Mouse (Mus musculus): ENCODE measurements around the gene Xpo4. TPM values are rescaled to one million over a fixed set of nuclear protein-coding genes. Genes with fewer than 3 reads are reported as not detected.
"Not testable (repeated sequence)": the region's sequence is repeated elsewhere in the genome, so short reads cannot be mapped to it uniquely, and the experiment has no call there.

The Xpo4 gene
- polyA plus RNA-seq, 1 experiment from 2014 or later: 10.5 TPM

DNA sequence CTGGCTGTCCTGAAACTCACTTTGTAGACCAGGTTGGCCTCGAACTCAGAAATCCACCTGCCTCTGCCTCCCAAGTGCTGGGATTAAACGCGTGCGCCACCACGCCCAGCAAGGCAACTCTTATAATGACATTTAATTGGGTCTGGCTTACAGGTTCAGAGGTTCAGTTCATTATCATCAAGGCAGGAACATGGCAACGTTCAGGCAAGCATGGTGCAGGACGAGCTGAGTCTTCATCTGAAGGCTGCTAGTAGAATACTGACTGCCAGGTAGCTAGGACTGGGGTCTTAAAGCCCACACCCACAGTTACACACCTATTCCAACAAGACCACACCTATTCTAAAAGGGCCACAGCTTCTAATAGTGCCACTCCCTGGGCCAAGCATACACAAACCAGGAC, 22.8 kb upstream of the Xpo4 start:
- not testable (repeated sequence) for H3K27ac ChIP-seq (ENCODE audit: low read length); H3K27me3 ChIP-seq (ENCODE audit: control insufficient read depth, insufficient read depth, low read depth, low read length); H3K9ac ChIP-seq (ENCODE audit: low read depth, low read length); H3K9me3 ChIP-seq (replicated peaks; ENCODE audit: control insufficient read depth, low read length, poor library complexity, severe bottlenecking); H3K4me1 ChIP-seq (ENCODE audit: control insufficient read depth, insufficient read depth, low read length); H3K4me2 ChIP-seq (ENCODE audit: low read length); H3K36me3 ChIP-seq (ENCODE audit: control insufficient read depth, insufficient read depth, low read length); ATAC-seq; H3K4me3 ChIP-seq (ENCODE audit: low read depth, low read length)
- WGBS: 93% methylated on average over 7 of the region's 7 CpGs

DNA sequence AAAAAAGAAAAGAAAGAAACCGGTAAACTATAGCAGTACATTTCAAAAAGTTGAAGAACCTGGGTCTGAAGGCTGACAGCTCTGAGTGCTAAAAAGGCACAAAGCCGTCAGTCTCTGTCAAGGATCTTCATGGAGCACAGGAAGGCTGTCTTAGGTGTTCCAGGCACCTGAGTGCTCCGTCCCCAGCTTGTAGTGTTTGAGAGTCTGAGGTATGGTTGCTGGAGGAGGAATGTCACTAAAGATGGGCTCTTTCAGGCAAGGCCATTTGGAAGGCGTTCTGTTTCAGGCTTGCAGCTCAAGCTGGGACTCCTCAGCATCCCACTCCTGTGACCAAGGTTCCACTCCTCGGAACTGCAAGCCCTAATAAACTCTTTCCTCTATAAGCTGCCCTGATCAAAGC, 22.2 kb upstream of the Xpo4 start:
- WGBS: 90% methylated on average over 5 of the region's 5 CpGs
- Histone ChIP-seq H3K4me2 (ENCODE audit: low read length) (no peak overlapping the region), H3K4me1 (ENCODE audit: control insufficient read depth, insufficient read depth, low read length) (no peaks in the 10 kb centered on the region), H3K27ac (ENCODE audit: low read length) (no peak overlapping the region), H3K9ac (ENCODE audit: low read depth, low read length) (no peak overlapping the region), H3K36me3 (ENCODE audit: control insufficient read depth, insufficient read depth, low read length) (no peaks in the 10 kb centered on the region), H3K4me3 (ENCODE audit: low read depth, low read length) (no peak overlapping the region), H3K27me3 (ENCODE audit: control insufficient read depth, insufficient read depth, low read depth, low read length) (no peaks in the 10 kb centered on the region), H3K9me3 (replicated peaks; ENCODE audit: control insufficient read depth, low read length, poor library complexity, severe bottlenecking) (no peaks in the 10 kb centered on the region)
- ATAC-seq: no peak

DNA sequence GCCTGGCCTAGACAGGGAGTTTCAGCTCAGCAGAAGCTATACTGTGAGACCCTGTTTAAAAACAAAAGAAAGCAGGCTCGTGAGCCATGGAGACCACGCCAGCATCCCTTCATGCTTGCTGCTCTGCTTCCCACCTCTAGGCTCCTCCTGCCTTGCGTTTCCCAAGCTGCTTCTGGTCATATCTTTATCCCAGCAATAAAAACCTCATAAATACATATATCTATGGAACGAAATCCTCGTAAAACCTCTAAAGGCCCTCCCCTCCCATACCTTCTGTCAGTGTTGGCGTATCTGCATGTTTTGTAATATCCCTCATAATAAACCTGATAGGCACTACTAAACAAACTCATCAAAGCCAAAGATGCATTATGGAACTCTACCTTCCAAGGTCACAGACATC, 21.4 kb upstream of the Xpo4 start:
- 86% methylated on average over 6 of the region's 6 CpGs for WGBS
- ATAC-seq: no peak
- Histone ChIP-seq H3K9me3 (replicated peaks; ENCODE audit: control insufficient read depth, low read length, poor library complexity, severe bottlenecking) (no peaks in the 10 kb centered on the region), H3K9ac (ENCODE audit: low read depth, low read length) (no peak overlapping the region), H3K4me1 (ENCODE audit: control insufficient read depth, insufficient read depth, low read length) (no peaks in the 10 kb centered on the region), H3K27me3 (ENCODE audit: control insufficient read depth, insufficient read depth, low read depth, low read length) (no peaks in the 10 kb centered on the region), H3K27ac (ENCODE audit: low read length) (no peak overlapping the region), H3K4me3 (ENCODE audit: low read depth, low read length) (no peak overlapping the region), H3K36me3 (ENCODE audit: control insufficient read depth, insufficient read depth, low read length) (no peaks in the 10 kb centered on the region), H3K4me2 (ENCODE audit: low read length) (no peak overlapping the region)

DNA sequence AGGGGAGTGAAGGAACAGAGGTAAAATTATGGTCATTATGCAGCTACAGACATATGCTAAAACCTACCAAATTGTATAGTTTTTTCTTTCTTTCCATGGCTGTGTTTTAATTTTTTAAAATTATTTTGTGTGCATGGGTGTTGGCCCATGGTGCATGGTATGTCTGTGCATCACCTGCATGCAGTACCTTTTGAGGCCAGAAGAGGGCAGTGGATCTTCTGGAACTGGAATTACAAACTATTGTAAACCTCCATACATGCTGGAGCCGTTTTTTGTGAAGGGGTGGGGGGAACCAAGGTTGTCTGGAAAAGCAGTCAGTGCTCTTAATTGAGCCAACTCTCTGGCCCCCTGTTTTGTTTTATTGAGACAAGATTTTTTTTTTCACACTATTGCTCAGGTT, 19.3 kb upstream of the Xpo4 start:
- Histone ChIP-seq H3K4me2 (ENCODE audit: low read length) (no peak overlapping the region), H3K4me3 (ENCODE audit: low read depth, low read length) (no peak overlapping the region), H3K4me1 (ENCODE audit: control insufficient read depth, insufficient read depth, low read length) (no peaks in the 10 kb centered on the region), H3K9me3 (replicated peaks; ENCODE audit: control insufficient read depth, low read length, poor library complexity, severe bottlenecking) (no peaks in the 10 kb centered on the region), H3K27ac (ENCODE audit: low read length) (no peak overlapping the region), H3K27me3 (ENCODE audit: control insufficient read depth, insufficient read depth, low read depth, low read length) (no peaks in the 10 kb centered on the region), H3K9ac (ENCODE audit: low read depth, low read length) (no peak overlapping the region), H3K36me3 (ENCODE audit: control insufficient read depth, insufficient read depth, low read length) (no peaks in the 10 kb centered on the region)
- 5% methylated on average over 1 of the region's 1 CpGs for WGBS
- ATAC-seq: no peak

DNA sequence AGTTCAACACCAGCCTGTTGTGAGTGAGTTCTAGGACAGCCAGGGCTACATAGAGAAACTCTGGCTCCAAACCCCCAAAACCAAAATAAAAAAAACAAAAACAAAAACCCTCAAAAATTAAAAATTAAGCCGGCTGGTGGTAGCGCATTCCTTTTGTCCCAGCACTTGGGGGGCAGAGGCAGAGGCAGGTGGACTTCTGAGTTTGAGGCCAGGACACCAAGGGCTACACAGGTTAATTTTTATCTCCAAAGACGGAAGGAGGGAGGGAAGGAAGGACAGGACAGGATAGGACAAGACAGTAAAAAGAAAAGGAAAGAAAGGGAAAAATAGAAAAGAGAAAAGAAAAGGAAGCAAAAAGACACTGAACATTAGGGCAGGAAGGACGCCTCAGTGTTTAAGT, 17.5 kb upstream of the Xpo4 start:
- no peak overlapping the region for H3K4me3 ChIP-seq (ENCODE audit: low read depth, low read length)
- no peaks in the 10 kb centered on the region for H3K36me3 ChIP-seq (ENCODE audit: control insufficient read depth, insufficient read depth, low read length)
- no peaks in the 10 kb centered on the region for H3K27me3 ChIP-seq (ENCODE audit: control insufficient read depth, insufficient read depth, low read depth, low read length)
- 80% methylated on average over 4 of the region's 4 CpGs for WGBS
- H3K27ac ChIP-seq (ENCODE audit: low read length): no peak overlapping the region
- H3K4me1 ChIP-seq (ENCODE audit: control insufficient read depth, insufficient read depth, low read length): no peaks in the 10 kb centered on the region
- no peak for ATAC-seq
- no peak overlapping the region for H3K9ac ChIP-seq (ENCODE audit: low read depth, low read length)
- H3K4me2 ChIP-seq (ENCODE audit: low read length): no peak overlapping the region
- H3K9me3 ChIP-seq (replicated peaks; ENCODE audit: control insufficient read depth, low read length, poor library complexity, severe bottlenecking): no peaks in the 10 kb centered on the region

DNA sequence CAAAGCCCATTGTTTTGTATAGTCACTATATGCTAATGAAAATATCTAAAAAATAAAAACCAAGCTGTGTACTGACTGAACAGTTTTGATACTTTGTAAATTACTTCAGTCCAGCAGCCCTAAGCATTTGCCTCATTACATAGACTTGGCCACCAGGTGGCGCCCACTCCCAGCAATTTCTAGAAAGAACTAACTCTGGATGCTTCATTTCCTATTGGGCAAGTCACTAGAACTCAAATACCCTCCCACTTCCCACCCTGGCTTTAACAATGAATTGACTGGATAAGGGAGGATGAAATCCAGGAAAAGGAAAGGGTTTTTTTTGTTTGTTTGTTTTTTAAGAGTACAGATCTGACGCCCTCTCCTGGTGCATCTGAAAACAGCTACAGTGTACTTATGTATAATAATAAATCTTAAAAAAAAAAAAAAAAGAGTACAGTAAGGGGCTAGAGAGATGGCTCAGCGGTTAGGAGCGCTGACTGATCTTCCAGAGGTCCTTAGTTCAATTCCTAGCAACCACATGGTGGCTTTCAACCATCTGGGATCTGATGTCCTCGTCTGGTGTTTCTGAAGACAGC, 14.8 kb upstream of the Xpo4 start:
- H3K4me1 ChIP-seq (ENCODE audit: control insufficient read depth, insufficient read depth, low read length): no peaks in the 10 kb centered on the region
- H3K4me3 ChIP-seq (ENCODE audit: low read depth, low read length): no peak overlapping the region
- no peak overlapping the region for H3K27ac ChIP-seq (ENCODE audit: low read length)
- no peaks in the 10 kb centered on the region for H3K27me3 ChIP-seq (ENCODE audit: control insufficient read depth, insufficient read depth, low read depth, low read length)
- H3K9me3 ChIP-seq (replicated peaks; ENCODE audit: control insufficient read depth, low read length, poor library complexity, severe bottlenecking): no peaks in the 10 kb centered on the region
- WGBS: 27% methylated on average over 5 of the region's 5 CpGs
- peak; percentile 91 for ATAC-seq
- H3K36me3 ChIP-seq (ENCODE audit: control insufficient read depth, insufficient read depth, low read length): no peaks in the 10 kb centered on the region
- H3K9ac ChIP-seq (ENCODE audit: low read depth, low read length): no peak overlapping the region
- no peak overlapping the region for H3K4me2 ChIP-seq (ENCODE audit: low read length)

DNA sequence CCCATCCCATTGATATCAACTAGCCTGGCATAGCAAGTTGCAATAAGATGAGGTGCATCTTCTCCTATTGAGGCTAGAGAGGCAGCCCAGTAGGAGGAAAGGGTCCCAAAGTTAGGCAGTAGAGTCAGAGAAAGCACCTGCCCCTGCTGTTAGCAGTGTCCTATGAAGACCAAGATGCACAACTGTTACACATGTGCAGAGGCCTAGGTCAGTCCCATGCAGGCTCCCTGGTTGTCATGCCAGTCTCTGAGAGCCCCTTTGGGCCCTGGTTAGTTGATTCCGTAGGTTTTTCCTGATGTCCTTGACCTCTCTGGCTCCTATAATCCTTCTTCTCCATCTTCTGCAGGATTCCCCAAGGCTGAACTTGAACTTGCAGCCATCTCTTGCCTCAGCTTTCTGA, 14.3 kb upstream of the Xpo4 start:
- peak; percentile 40; the same call in 1 of the 2 replicates for ATAC-seq
- 35% methylated on average over 1 of the region's 1 CpGs for WGBS
- no peak overlapping the region for H3K4me3 ChIP-seq (ENCODE audit: low read depth, low read length)

DNA sequence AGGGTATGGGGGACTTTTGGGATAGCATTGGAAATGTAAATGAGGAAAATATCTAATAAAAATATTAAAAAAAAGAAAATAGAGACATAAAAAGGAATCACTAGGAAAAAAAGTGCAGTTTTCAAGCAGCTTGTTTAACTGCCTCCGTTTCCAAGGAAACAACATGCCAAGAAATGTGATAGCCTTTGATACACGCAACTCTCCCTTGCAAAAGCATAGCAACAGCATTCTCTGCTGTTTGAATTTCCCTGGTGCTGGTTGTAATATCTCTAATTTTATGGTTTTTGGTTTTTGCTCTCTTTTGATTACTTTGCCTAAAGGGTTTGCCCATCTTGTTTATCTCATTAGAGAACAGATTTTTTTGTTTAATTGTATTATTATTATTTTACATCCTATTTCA, 10.3 kb upstream of the Xpo4 start:
- no peak overlapping the region for H3K9ac ChIP-seq (ENCODE audit: low read depth, low read length)
- H3K36me3 ChIP-seq (ENCODE audit: control insufficient read depth, insufficient read depth, low read length): no peaks in the 10 kb centered on the region
- WGBS: 46% methylated on average over 2 of the region's 2 CpGs
- H3K4me2 ChIP-seq (ENCODE audit: low read length): no peak overlapping the region
- H3K27ac ChIP-seq (ENCODE audit: low read length): no peak overlapping the region
- no peaks in the 10 kb centered on the region for H3K27me3 ChIP-seq (ENCODE audit: control insufficient read depth, insufficient read depth, low read depth, low read length)
- no peak overlapping the region for H3K4me3 ChIP-seq (ENCODE audit: low read depth, low read length)
- no peak for ATAC-seq
- H3K4me1 ChIP-seq (ENCODE audit: control insufficient read depth, insufficient read depth, low read length): no peaks in the 10 kb centered on the region
- 0 out of 2 replicates have a peak, but pooled peaks cover 2% of the 10 kb centered on the region for H3K9me3 ChIP-seq (replicated peaks; ENCODE audit: control insufficient read depth, low read length, poor library complexity, severe bottlenecking)

More for the DNA sequence above, 14.3 kb upstream of the Xpo4 start:
- H3K36me3 ChIP-seq (ENCODE audit: control insufficient read depth, insufficient read depth, low read length): no peaks in the 10 kb centered on the region
- H3K4me1 ChIP-seq (ENCODE audit: control insufficient read depth, insufficient read depth, low read length): no peaks in the 10 kb centered on the region
- H3K27ac ChIP-seq (ENCODE audit: low read length): no peak overlapping the region
- no peaks in the 10 kb centered on the region for H3K9me3 ChIP-seq (replicated peaks; ENCODE audit: control insufficient read depth, low read length, poor library complexity, severe bottlenecking)
- H3K9ac ChIP-seq (ENCODE audit: low read depth, low read length): no peak overlapping the region
- H3K4me2 ChIP-seq (ENCODE audit: low read length): no peak overlapping the region
- H3K27me3 ChIP-seq (ENCODE audit: control insufficient read depth, insufficient read depth, low read depth, low read length): no peaks in the 10 kb centered on the region

DNA sequence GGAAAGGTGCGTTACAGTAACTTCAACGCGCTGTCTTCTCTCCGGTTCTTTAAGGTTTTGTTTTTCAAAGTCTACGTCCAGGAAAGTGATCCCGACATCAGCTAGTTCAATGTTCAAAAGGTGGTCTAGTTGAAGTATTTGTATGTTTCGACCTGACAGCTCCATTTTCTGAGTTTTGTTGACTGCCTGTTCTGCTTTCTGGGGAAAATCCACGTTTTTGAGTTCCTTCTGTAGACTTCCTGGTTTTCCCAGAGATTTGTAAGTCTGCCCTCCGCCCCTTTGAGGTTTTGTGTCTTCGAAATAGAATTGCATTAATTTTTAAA, 359 bp upstream of the Xpo4 start:
- Histone ChIP-seq H3K4me2 (ENCODE audit: low read length) (peak overlapping the region; percentile 71), H3K27ac (ENCODE audit: low read length) (peak overlapping the region; percentile 97), H3K4me1 (ENCODE audit: control insufficient read depth, insufficient read depth, low read length) (peaks cover 22% of the 10 kb centered on the region), H3K36me3 (ENCODE audit: control insufficient read depth, insufficient read depth, low read length) (no peaks in the 10 kb centered on the region), H3K4me3 (ENCODE audit: low read depth, low read length) (peak overlapping the region; percentile 87), H3K27me3 (ENCODE audit: control insufficient read depth, insufficient read depth, low read depth, low read length) (no peaks in the 10 kb centered on the region), H3K9ac (ENCODE audit: low read depth, low read length) (peak overlapping the region; percentile 93), H3K9me3 (replicated peaks; ENCODE audit: control insufficient read depth, low read length, poor library complexity, severe bottlenecking) (no peaks in the 10 kb centered on the region)
- 14% methylated on average over 10 of the region's 10 CpGs for WGBS
- ATAC-seq: no peak
